Mouse (Mus musculus) heart, postnatal 0 days (tissue): ENCODE results near the gene Heatr5b.

ENCODE experiments used
- CTCF ChIP-seq: IDR thresholded peaks from 2 replicates; pipeline ENCODE4 v1.5.1; 2016; ENCODE audit warnings: antibody characterized with exemption, control low read depth, low read depth
- EP300 ChIP-seq: IDR thresholded peaks from 2 replicates; pipeline ENCODE4 v1.6.1; 2016; ENCODE audit warnings: antibody characterized with exemption, low read depth

GRCm38 (mm10) chr17:78732056-78732455 is 103.1 kb downstream of the Heatr5b start:
- no peak for TF ChIP-seq EP300
- no peak for TF ChIP-seq CTCF
